Mouse (Mus musculus): ENCODE results near the gene Gna11. TPM values are rescaled to one million over a fixed set of nuclear protein-coding genes. Genes with fewer than 3 reads are reported as not detected.

The Gna11 gene
- 118 TPM for polyA plus RNA-seq (2014; fragmentation: Illumina TruSeq; extraction: RNeasy Lipid Tissue Mini Kit (QIAGEN cat#74804); ENCODE audit: low read depth, low replicate concordance)

DNA sequence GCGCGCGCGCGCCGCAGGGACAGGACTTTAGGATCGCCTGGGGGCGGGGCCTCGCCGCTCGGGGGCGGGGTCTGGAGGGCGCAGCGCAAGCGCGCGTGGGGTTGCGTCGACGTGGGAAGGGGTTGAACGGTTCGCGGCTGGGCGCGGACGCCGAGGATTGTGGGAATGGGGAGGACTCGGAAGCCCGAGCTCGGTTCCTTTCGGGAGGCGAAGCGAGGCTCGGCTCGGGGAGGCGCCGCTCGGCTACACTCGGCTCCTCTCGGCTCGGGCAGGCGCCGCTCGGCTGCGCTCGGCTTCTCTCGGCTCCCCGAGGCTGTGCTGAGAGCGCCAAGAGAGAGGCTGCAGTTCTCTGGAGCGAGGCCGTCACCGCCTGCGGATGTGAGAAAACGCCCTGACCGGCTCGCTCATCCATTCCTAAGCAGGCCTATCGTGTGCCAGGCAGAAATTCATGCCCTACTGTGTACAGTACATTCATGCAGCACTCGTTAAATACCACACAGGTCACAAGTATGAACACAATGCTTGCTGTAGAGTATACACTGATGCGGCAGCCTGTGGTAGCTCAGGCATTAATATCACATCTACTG, at the start of gene Gna11:
Gene Gna11 (minus strand): TSS at position 30 of the 587 bp plus-strand sequence.

DNA sequence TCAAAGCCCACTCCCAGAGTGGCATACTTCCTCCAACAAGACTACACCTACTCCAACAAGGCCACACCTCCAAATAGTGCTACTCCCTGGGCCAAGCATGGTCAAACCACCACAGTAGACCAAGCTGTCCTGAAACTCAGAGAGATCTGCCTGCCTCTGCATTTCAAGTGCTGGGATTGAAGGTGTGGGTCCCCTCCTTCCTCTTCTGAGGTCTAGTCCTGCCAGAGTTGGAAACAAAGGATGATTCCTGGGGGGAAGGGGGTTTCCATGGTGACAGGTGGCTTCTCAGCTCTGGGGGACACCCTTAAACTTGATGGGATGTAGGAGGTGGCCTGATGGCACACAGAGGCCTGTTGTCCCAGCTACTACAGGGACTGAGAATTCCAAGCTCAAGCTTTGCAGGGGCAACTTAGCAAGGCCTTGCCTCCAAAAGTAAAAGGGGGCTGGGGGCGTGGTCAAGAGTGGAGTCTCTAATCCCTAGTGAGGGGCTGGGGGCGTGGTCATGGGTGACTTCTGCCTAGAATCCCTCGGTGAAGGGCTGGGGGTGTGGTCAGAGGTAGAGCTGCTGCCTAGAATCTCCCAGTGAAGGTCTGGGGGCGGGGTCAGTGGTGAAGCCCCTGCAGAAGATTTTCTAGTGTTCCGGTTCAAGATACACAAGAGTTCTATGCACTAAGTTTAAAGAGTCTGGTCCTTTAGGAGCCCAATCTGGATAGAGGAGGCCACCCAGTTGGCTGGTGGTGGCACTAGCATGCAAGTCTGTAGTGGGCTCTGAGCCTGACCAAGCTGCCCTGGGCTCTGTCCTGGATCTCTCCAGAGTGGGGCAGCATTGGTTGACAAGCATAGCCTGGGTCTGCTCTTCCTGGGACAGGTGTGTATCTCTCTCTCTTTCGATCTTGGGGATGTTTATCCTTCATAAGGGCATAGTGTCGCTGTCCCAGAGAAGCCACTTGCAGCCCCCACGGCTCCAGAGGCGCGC, 29.4 kb upstream of the Gna11 start, which contains the start of gene Tle2:
Gene Tle2 (plus strand): TSS at position 481 of the 976 bp plus-strand sequence.

DNA sequence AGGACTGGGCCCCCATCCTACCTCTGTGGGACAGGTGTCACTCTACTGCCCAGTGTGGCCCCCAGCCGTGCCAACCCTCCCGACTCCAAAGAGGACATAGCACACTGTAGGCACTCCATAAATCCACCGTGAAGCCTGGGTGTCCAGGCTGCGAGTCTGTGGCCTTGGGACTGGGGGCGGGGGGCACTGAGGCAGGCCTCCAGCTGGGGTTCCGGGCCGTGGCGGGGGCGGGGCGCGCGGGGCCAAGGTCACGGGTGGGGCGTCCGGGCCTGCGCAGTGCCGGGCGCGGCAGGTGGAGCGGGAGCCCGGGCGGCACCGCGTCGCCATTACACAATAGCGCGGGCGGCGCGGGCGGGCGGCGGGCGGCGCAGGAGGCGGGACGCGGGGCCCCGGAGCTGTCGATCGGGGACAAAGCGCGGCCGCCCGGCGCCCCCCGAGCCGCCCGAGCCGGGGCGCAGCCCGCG, 14.2 kb upstream of the Gna11 start, which contains the start of gene Aes:
Gene Aes (plus strand): TSS at position 326 of the 464 bp plus-strand sequence.

DNA sequence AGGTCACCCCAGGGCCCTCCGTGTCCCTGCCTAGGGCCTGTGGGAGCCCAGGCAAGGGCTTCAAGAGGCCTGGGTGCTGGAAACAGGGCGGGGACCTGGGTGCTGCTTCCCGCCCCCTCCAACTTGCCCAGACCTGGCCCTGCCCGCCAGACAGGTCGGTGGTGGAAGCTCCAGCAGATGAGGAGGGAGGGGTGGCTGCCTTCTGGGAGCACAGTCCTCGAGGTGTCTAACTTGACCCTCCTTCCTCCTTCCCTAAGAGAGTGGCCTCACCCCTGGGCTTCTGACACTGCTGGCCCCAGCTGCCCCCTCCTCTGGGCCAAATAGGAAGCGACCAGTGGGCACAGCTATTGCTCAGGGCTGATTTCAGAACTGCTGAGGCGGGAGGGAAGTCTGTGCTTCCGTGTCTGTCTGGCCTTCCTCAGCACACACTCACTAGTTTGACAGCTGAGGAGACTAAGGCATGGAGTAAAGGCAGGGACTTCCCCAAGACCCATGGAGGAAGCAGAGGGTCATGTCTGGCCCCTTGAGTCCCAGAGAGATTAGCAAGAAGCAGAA, 20.9 kb downstream of the Gna11 start, which contains the start of gene Gna15:
Gene Gna15 (minus strand): TSS at position 175 of the 555 bp plus-strand sequence.

DNA sequence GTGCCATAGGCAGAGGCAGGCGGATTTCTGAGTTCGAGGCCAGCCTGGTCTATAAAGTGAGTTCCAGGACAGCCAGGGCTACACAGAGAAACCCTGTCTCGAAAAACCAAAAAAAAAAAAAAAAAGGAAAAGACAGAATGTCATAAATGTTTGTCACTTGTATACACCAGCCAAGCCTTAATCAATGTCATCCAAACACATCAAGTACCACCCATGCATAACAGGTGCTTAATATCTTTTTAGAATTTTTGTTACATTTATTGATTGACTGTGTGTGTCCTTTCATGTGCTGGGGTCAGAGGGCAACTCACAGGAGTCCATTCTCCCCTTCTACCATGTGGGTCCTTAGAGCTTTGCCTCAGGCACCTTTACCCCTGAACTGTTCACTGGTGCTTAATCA, 45.0 kb downstream of the Gna11 start, which contains the start of gene S1pr4:
Gene S1pr4 (minus strand): TSS at position 101 of the 400 bp plus-strand sequence.

DNA sequence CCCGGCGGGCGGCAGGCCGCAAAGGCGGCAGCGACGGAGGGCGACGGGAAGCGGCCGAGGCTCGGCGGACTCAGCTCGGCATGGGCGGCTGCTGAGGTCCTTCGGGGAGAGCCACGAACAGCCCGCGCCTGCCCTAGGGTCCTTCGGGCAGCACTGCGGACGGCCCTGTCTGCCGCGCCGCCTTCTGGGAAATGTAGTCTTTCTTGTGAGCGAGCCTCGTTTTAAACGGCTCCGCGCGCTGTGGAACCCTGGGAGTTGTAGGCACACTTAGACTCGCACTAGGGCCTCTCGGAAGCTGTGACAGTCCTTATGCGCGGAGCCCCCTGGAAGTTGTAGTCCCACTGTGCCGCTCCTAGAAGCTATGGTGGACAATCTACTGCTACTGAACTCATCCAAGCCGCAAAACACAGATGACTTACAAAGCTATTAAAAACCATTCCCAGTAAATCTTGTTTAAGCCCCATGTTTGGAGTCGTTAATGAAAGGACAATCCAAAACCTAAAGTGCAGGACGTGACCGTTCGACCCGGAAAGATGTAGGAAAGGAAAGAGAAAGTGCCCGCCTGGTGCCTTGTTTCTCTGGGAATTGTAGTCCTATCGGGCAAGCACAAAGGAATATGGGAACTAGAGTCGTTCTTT, 48.6 kb downstream of the Gna11 start, which contains the start of gene Ncln:
Gene Ncln (minus strand): TSS at position 129 of the 638 bp plus-strand sequence.

DNA sequence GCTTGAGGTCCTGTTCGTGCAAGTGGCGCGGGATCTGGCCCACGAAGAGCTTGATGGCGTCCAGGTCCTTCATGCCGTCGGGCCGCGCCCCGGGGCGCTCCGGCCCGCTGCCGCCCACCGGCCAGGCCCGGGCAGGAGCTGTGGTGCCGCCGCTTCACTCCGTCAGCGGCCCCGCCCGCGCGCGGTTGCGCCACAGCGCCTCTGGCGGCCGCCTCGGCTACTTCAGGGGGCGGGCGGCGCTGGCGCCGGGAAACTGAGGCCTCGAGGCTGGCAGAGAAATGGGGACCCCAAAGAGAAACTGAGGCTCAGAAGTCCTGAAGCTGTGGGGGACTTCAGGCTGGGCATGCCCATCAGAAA, 62.5 kb downstream of the Gna11 start, which contains the start of gene Celf5:
Gene Celf5 (minus strand): TSS at position 177 of the 357 bp plus-strand sequence.

Other genes with a start within 250 kb of the Gna11 start
- gene Cactin, start 224.1 kb downstream of the Gna11 start, polyA plus RNA-seq (2014; fragmentation: Illumina TruSeq; extraction: RNeasy Lipid Tissue Mini Kit (QIAGEN cat#74804); ENCODE audit: low read depth, low replicate concordance) = 18.5 TPM
- 2.7 TPM for gene Tbxa2r, start 216.5 kb downstream of the Gna11 start, polyA plus RNA-seq (2014; fragmentation: Illumina TruSeq; extraction: RNeasy Lipid Tissue Mini Kit (QIAGEN cat#74804); ENCODE audit: low read depth, low replicate concordance)
- gene Gipc3, start 201.9 kb downstream of the Gna11 start, polyA plus RNA-seq (2014; fragmentation: Illumina TruSeq; extraction: RNeasy Lipid Tissue Mini Kit (QIAGEN cat#74804); ENCODE audit: low read depth, low replicate concordance) = 1.1 TPM
- 63.1 TPM for gene Hmg20b, start 194.7 kb downstream of the Gna11 start, polyA plus RNA-seq (2014; fragmentation: Illumina TruSeq; extraction: RNeasy Lipid Tissue Mini Kit (QIAGEN cat#74804); ENCODE audit: low read depth, low replicate concordance)
- gene Mfsd12, start 187.7 kb downstream of the Gna11 start, polyA plus RNA-seq (2014; fragmentation: Illumina TruSeq; extraction: RNeasy Lipid Tissue Mini Kit (QIAGEN cat#74804); ENCODE audit: low read depth, low replicate concordance) = 22.3 TPM
- gene 4930404N11Rik, start 179.4 kb downstream of the Gna11 start, polyA plus RNA-seq (2014; fragmentation: Illumina TruSeq; extraction: RNeasy Lipid Tissue Mini Kit (QIAGEN cat#74804); ENCODE audit: low read depth, low replicate concordance) = 2.1 TPM
- 22.5 TPM for gene Fzr1, start 166.7 kb downstream of the Gna11 start, polyA plus RNA-seq (2014; fragmentation: Illumina TruSeq; extraction: RNeasy Lipid Tissue Mini Kit (QIAGEN cat#74804); ENCODE audit: low read depth, low replicate concordance)
- 66.8 TPM for gene Dohh, start 160.8 kb downstream of the Gna11 start, polyA plus RNA-seq (2014; fragmentation: Illumina TruSeq; extraction: RNeasy Lipid Tissue Mini Kit (QIAGEN cat#74804); ENCODE audit: low read depth, low replicate concordance)
- 2.8 TPM for gene Gm48551, start 160.7 kb downstream of the Gna11 start, polyA plus RNA-seq (2014; fragmentation: Illumina TruSeq; extraction: RNeasy Lipid Tissue Mini Kit (QIAGEN cat#74804); ENCODE audit: low read depth, low replicate concordance)
- 1.7 TPM for gene Gm48552, start 156.2 kb downstream of the Gna11 start, polyA plus RNA-seq (2014; fragmentation: Illumina TruSeq; extraction: RNeasy Lipid Tissue Mini Kit (QIAGEN cat#74804); ENCODE audit: low read depth, low replicate concordance)
- gene Smim24, start 152.1 kb downstream of the Gna11 start, polyA plus RNA-seq (2014; fragmentation: Illumina TruSeq; extraction: RNeasy Lipid Tissue Mini Kit (QIAGEN cat#74804); ENCODE audit: low read depth, low replicate concordance) = 53.6 TPM
- gene Nfic, start 89.6 kb downstream of the Gna11 start, polyA plus RNA-seq (2014; fragmentation: Illumina TruSeq; extraction: RNeasy Lipid Tissue Mini Kit (QIAGEN cat#74804); ENCODE audit: low read depth, low replicate concordance) = 48.7 TPM
- 1.2 TPM for gene Celf5, start 62.5 kb downstream of the Gna11 start, polyA plus RNA-seq (2014; fragmentation: Illumina TruSeq; extraction: RNeasy Lipid Tissue Mini Kit (QIAGEN cat#74804); ENCODE audit: low read depth, low replicate concordance)
- 50.8 TPM for gene Ncln, start 48.8 kb downstream of the Gna11 start, polyA plus RNA-seq (2014; fragmentation: Illumina TruSeq; extraction: RNeasy Lipid Tissue Mini Kit (QIAGEN cat#74804); ENCODE audit: low read depth, low replicate concordance)
- gene S1pr4, start 45.1 kb downstream of the Gna11 start, polyA plus RNA-seq (2014; fragmentation: Illumina TruSeq; extraction: RNeasy Lipid Tissue Mini Kit (QIAGEN cat#74804); ENCODE audit: low read depth, low replicate concordance) = 0.93 TPM
- gene Gna15, start 21.0 kb downstream of the Gna11 start, polyA plus RNA-seq (2014; fragmentation: Illumina TruSeq; extraction: RNeasy Lipid Tissue Mini Kit (QIAGEN cat#74804); ENCODE audit: low read depth, low replicate concordance) = 2.9 TPM
- 286 TPM for gene Aes, start 14.3 kb upstream of the Gna11 start, polyA plus RNA-seq (2014; fragmentation: Illumina TruSeq; extraction: RNeasy Lipid Tissue Mini Kit (QIAGEN cat#74804); ENCODE audit: low read depth, low replicate concordance)
- 45.0 TPM for gene Tle2, start 29.4 kb upstream of the Gna11 start, polyA plus RNA-seq (2014; fragmentation: Illumina TruSeq; extraction: RNeasy Lipid Tissue Mini Kit (QIAGEN cat#74804); ENCODE audit: low read depth, low replicate concordance)
- 15.3 TPM for gene Tle6, start 55.9 kb upstream of the Gna11 start, polyA plus RNA-seq (2014; fragmentation: Illumina TruSeq; extraction: RNeasy Lipid Tissue Mini Kit (QIAGEN cat#74804); ENCODE audit: low read depth, low replicate concordance)
- 3.6 TPM for gene BC025920, start 61.1 kb upstream of the Gna11 start, polyA plus RNA-seq (2014; fragmentation: Illumina TruSeq; extraction: RNeasy Lipid Tissue Mini Kit (QIAGEN cat#74804); ENCODE audit: low read depth, low replicate concordance)
- 18.6 TPM for gene Sirt6, start 82.6 kb upstream of the Gna11 start, polyA plus RNA-seq (2014; fragmentation: Illumina TruSeq; extraction: RNeasy Lipid Tissue Mini Kit (QIAGEN cat#74804); ENCODE audit: low read depth, low replicate concordance)
- 21.9 TPM for gene Ankrd24, start 83.3 kb upstream of the Gna11 start, polyA plus RNA-seq (2014; fragmentation: Illumina TruSeq; extraction: RNeasy Lipid Tissue Mini Kit (QIAGEN cat#74804); ENCODE audit: low read depth, low replicate concordance)
- gene Gm10778, start 103.9 kb upstream of the Gna11 start, polyA plus RNA-seq (2014; fragmentation: Illumina TruSeq; extraction: RNeasy Lipid Tissue Mini Kit (QIAGEN cat#74804); ENCODE audit: low read depth, low replicate concordance) = 3.5 TPM
- 4.7 TPM for gene Zfp433, start 159.6 kb upstream of the Gna11 start, polyA plus RNA-seq (2014; fragmentation: Illumina TruSeq; extraction: RNeasy Lipid Tissue Mini Kit (QIAGEN cat#74804); ENCODE audit: low read depth, low replicate concordance)
- gene Gm3055, start 226.0 kb upstream of the Gna11 start, polyA plus RNA-seq (2014; fragmentation: Illumina TruSeq; extraction: RNeasy Lipid Tissue Mini Kit (QIAGEN cat#74804); ENCODE audit: low read depth, low replicate concordance) = 4.1 TPM

All from adipose tissue, adult 10 weeks (tissue).